Mouse (Mus musculus) gastrocnemius, postnatal 14 days (tissue): ENCODE measurements around the gene Cdh6. TPM values are rescaled to one million over a fixed set of nuclear protein-coding genes. Genes with fewer than 3 reads are reported as not detected.

Experiments
- DNase-seq: peaks from one replicate; pipeline ENCODE4 v3.0.0; 2021; ENCODE audit warnings: mixed read lengths
- intact Hi-C: fragments of 180-260 bp; cut with DNase I; formaldehyde crosslinking; loops from one replicate; pipeline ENCODE4 v1.15.1; 2025; ENCODE audit warnings: low total_unique reads
- total RNA-seq, 2 experiments: library from RNA; stranded (reverse); gene quantifications; 2 replicates each; pipeline ENCODE4 v1.2.3; 2021

Cdh6 gene
- total RNA-seq, 2 experiments from 2014 or later = 0.78 to 1.3 TPM

GRCm38 (mm10) chr15:13171486-13172364 is 1.8 kb downstream of the Cdh6 start:
- intact Hi-C loops = no loop called here
- DNase-seq = no peak

GRCm38 (mm10) chr15:13165094-13165885 is 8.2 kb downstream of the Cdh6 start:
- intact Hi-C loops = no loop called here

GRCm38 (mm10) chr15:13155820-13156219 is 17.7 kb downstream of the Cdh6 start:
- no peak for DNase-seq
- intact Hi-C loops = no loop called here

More at GRCm38 (mm10) chr15:13165094-13165885, 8.2 kb downstream of the Cdh6 start:
- DNase-seq = no peak

- no peak for DNase-seq
- intact Hi-C loops = no loop called here
Observed at GRCm38 (mm10) chr15:13155418-13155817, 18.1 kb downstream of the Cdh6 start.

- intact Hi-C loops = no loop called here
- no peak for DNase-seq
Observed at GRCm38 (mm10) chr15:13141983-13142382, 31.5 kb downstream of the Cdh6 start.

- no peak for DNase-seq
- intact Hi-C loops = no loop called here
Observed at GRCm38 (mm10) chr15:13139662-13140061, 33.8 kb downstream of the Cdh6 start.

GRCm38 (mm10) chr15:13137166-13137565 is 36.3 kb downstream of the Cdh6 start:
- peak; percentile 44 for DNase-seq
- intact Hi-C loops = no loop called here

GRCm38 (mm10) chr15:13134086-13134485 is 39.4 kb downstream of the Cdh6 start:
- no peak for DNase-seq
- intact Hi-C loops = no loop called here

GRCm38 (mm10) chr15:13133370-13133769 is 40.1 kb downstream of the Cdh6 start:
- intact Hi-C loops = no loop called here

GRCm38 (mm10) chr15:13132493-13132892 is 41.0 kb downstream of the Cdh6 start:
- DNase-seq = no peak
- intact Hi-C loops = no loop called here

More at GRCm38 (mm10) chr15:13133370-13133769, 40.1 kb downstream of the Cdh6 start:
- no peak for DNase-seq

- no peak for DNase-seq
- intact Hi-C loops = no loop called here
Observed at GRCm38 (mm10) chr15:13130246-13130645, 43.2 kb downstream of the Cdh6 start.

GRCm38 (mm10) chr15:13100341-13100740 is 73.1 kb downstream of the Cdh6 start:
- no peak for DNase-seq
- intact Hi-C loops = no loop called here

GRCm38 (mm10) chr15:13097861-13098260 is 75.6 kb downstream of the Cdh6 start:
- no peak for DNase-seq
- intact Hi-C loops = no loop called here

- DNase-seq = no peak
- intact Hi-C loops = no loop called here
Observed at GRCm38 (mm10) chr15:13095406-13095805, 78.1 kb downstream of the Cdh6 start.

- DNase-seq = no peak
- intact Hi-C loops = no loop called here
Observed at GRCm38 (mm10) chr15:13094881-13095256, 78.6 kb downstream of the Cdh6 start.

GRCm38 (mm10) chr15:13093954-13094880 is 79.3 kb downstream of the Cdh6 start:
- intact Hi-C loops = no loop called here
- no peak for DNase-seq

- DNase-seq = no peak
- intact Hi-C loops = no loop called here
Observed at GRCm38 (mm10) chr15:13092064-13092463, 81.4 kb downstream of the Cdh6 start.

- intact Hi-C loops = no loop called here
- DNase-seq = no peak
Observed at GRCm38 (mm10) chr15:13088504-13089058, 84.9 kb downstream of the Cdh6 start.

GRCm38 (mm10) chr15:13084746-13085145 is 88.7 kb downstream of the Cdh6 start:
- no peak for DNase-seq
- intact Hi-C loops = no loop called here
